Mouse (Mus musculus) testis, adult 2 months (tissue): Measurements from ENCODE around the gene Acap1. TPM values are rescaled to one million over a fixed set of nuclear protein-coding genes. Genes with fewer than 3 reads are reported as not detected.

Experiments used
- H3K27ac ChIP-seq: fragments of 200-500 bp; 2 replicates; pipeline ENCODE4 v1.5.1; 2012; ENCODE audit warnings: low read depth, low read length; ENCODE audit not compliant: control insufficient read depth, insufficient read depth
- H3K27me3 ChIP-seq: fragments of 200-500 bp; 2 replicates; pipeline ENCODE4 v1.6.1; 2012; ENCODE audit warnings: mild to moderate bottlenecking, low read length, moderate library complexity; ENCODE audit not compliant: control insufficient read depth, insufficient read depth
- H3K36me3 ChIP-seq: fragments of 200-500 bp; 2 replicates; pipeline ENCODE4 v1.6.1; 2012; ENCODE audit warnings: mild to moderate bottlenecking, low read length; ENCODE audit not compliant: control insufficient read depth, insufficient read depth
- H3K4me1 ChIP-seq: fragments of 200-500 bp; 2 replicates; pipeline ENCODE4 v1.6.1; 2012; ENCODE audit warnings: low read length; ENCODE audit not compliant: control insufficient read depth, insufficient read depth
- H3K4me3 ChIP-seq: fragments of 200-500 bp; 2 replicates; pipeline ENCODE4 v1.5.1; 2012; ENCODE audit warnings: low read depth, mild to moderate bottlenecking, low read length, moderate library complexity, mixed read lengths; ENCODE audit not compliant: control insufficient read depth
- CTCF ChIP-seq: fragments of 200-500 bp; IDR thresholded peaks from 2 replicates; pipeline ENCODE4 v1.5.1; 2012; ENCODE audit warnings: low read depth, mild to moderate bottlenecking, inconsistent platforms, low read length, moderate library complexity; ENCODE audit not compliant: control insufficient read depth, insufficient read depth, insufficient replicate concordance
- POLR2A ChIP-seq: fragments of 200-500 bp; IDR thresholded peaks from 2 replicates; pipeline ENCODE4 v1.6.1; 2012; ENCODE audit warnings: low read depth, mild to moderate bottlenecking, inconsistent platforms, low read length, moderate library complexity; ENCODE audit not compliant: control insufficient read depth
- polyA plus RNA-seq: library from polyadenylated mRNA; depleted of rRNA; stranded (reverse); fragments of >200 nt; gene quantifications from 2 replicates; pipeline ENCODE4 v1.2.3, GENCODE M21; 2012

The Acap1 gene
- polyA plus RNA-seq, 1 experiment = 4.9 TPM

GRCm38 (mm10) chr11:69909174-69909573, 13.8 kb upstream of the Acap1 start:
- peaks cover 6% of the 10 kb centered on the region for H3K36me3 ChIP-seq
- H3K27ac ChIP-seq = no peak overlapping the region
- no peak for TF ChIP-seq CTCF
- no peak for TF ChIP-seq POLR2A
- H3K4me1 ChIP-seq = peaks cover 5% of the 10 kb centered on the region
- H3K4me3 ChIP-seq = no peak overlapping the region
- H3K27me3 ChIP-seq = no peaks in the 10 kb centered on the region

- H3K4me3 ChIP-seq = no peak overlapping the region
- peaks cover 6% of the 10 kb centered on the region for H3K36me3 ChIP-seq
- H3K27me3 ChIP-seq = no peaks in the 10 kb centered on the region
- no peak overlapping the region for H3K27ac ChIP-seq
- peaks cover 5% of the 10 kb centered on the region for H3K4me1 ChIP-seq
- no peak for TF ChIP-seq POLR2A
- no peak for TF ChIP-seq CTCF
Observed at GRCm38 (mm10) chr11:69908645-69909044, 13.3 kb upstream of the Acap1 start.

GRCm38 (mm10) chr11:69904311-69904710, 9.0 kb upstream of the Acap1 start:
- peaks cover 6% of the 10 kb centered on the region for H3K4me1 ChIP-seq
- H3K36me3 ChIP-seq = peaks cover 4% of the 10 kb centered on the region
- H3K27ac ChIP-seq = no peak overlapping the region
- no peak for TF ChIP-seq CTCF
- TF ChIP-seq POLR2A = no peak
- no peaks in the 10 kb centered on the region for H3K27me3 ChIP-seq
- no peak overlapping the region for H3K4me3 ChIP-seq

- H3K27ac ChIP-seq = no peak overlapping the region
Observed at GRCm38 (mm10) chr11:69902972-69903371, 7.6 kb upstream of the Acap1 start.

GRCm38 (mm10) chr11:69901993-69902392, 6.7 kb upstream of the Acap1 start:
- Histone ChIP-seq H3K4me1 (peaks cover 6% of the 10 kb centered on the region), H3K36me3 (peaks cover 1% of the 10 kb centered on the region), H3K27me3 (no peaks in the 10 kb centered on the region), H3K27ac (peak overlapping the region; percentile 21), H3K4me3 (peak overlapping the region; percentile 83)
- no peak for TF ChIP-seq POLR2A
- TF ChIP-seq CTCF = no peak

More at GRCm38 (mm10) chr11:69902972-69903371, 7.6 kb upstream of the Acap1 start:
- peaks cover 6% of the 10 kb centered on the region for H3K4me1 ChIP-seq
- no peak for TF ChIP-seq POLR2A
- no peak for TF ChIP-seq CTCF
- H3K27me3 ChIP-seq = no peaks in the 10 kb centered on the region
- peak overlapping the region; percentile 83 for H3K4me3 ChIP-seq
- H3K36me3 ChIP-seq = peaks cover 4% of the 10 kb centered on the region

GRCm38 (mm10) chr11:69901406-69901846, 6.1 kb upstream of the Acap1 start:
- TF ChIP-seq CTCF (no peak), POLR2A (peak; percentile 80)
- Histone ChIP-seq H3K27me3 (no peaks in the 10 kb centered on the region), H3K27ac (peak overlapping the region; percentile 90), H3K4me3 (peak overlapping the region; percentile 83), H3K36me3 (no peaks in the 10 kb centered on the region; the same call in none of the 2 replicates), H3K4me1 (peaks cover 6% of the 10 kb centered on the region)

GRCm38 (mm10) chr11:69900471-69901405, 5.4 kb upstream of the Acap1 start, which contains the start of the genes 2810408A11Rik and Neurl4:
TSS of gene 2810408A11Rik (minus strand) at chr11:69900987.
TSS of gene Neurl4 (plus strand) at chr11:69901072.
- H3K27ac ChIP-seq = peak within 1 kb of the TSS; percentile 90
- no peaks in the 10 kb centered on the region for H3K27me3 ChIP-seq
- H3K36me3 ChIP-seq = no peaks in the 10 kb centered on the region; the same call in none of the 2 replicates
- H3K4me1 ChIP-seq = peaks cover 6% of the 10 kb centered on the region
- H3K4me3 ChIP-seq = peak within 1 kb of the TSS; percentile 83
- TF ChIP-seq POLR2A = peak; percentile 68
- no peak for TF ChIP-seq CTCF
